12 mouse cellular contexts compared by ENCODE assay signal in genomic region chr6:11594936-11595335, GRCm38 (mm10).
DNase-seq lines count a peak whose midpoint lies in the region; ATAC-seq and TF ChIP-seq lines count a peak whose summit lies in the region.
"Had no signal": no experiment of that assay in that cellular context is flagged by ENCODE, and none has a peak within 500 bp of the region (broad histone marks: within the 10 kb centered on the region; RNA-seq: fewer than 3 reads in every experiment).

No protein-coding gene starts in this region.

- no peaks in the 10 kb centered on the region for H3K4me1 ChIP-seq in hindbrain, embryonic 15.5 days (replicated peaks)
- no peaks in the 10 kb centered on the region for H3K4me1 ChIP-seq in hindbrain, embryonic 13.5 days (replicated peaks)
- H3K4me1 ChIP-seq in midbrain, embryonic 11.5 days (ENCODE audit: control insufficient read depth, insufficient read depth, low read length) = no peaks in the 10 kb centered on the region
- H3K4me1 ChIP-seq in midbrain, embryonic 10.5 days = no peaks in the 10 kb centered on the region
- H3K4me1 ChIP-seq in midbrain, embryonic 15.5 days = no peaks in the 10 kb centered on the region

- H3K9ac ChIP-seq in hindbrain, embryonic 15.5 days = no peak overlapping the region
- no peak overlapping the region for H3K9ac ChIP-seq in hindbrain, embryonic 13.5 days
- no peak overlapping the region for H3K9ac ChIP-seq in midbrain, embryonic 11.5 days (ENCODE audit: low read length)
- no peak overlapping the region for H3K9ac ChIP-seq in midbrain, embryonic 15.5 days

- H3K9me3 ChIP-seq in hindbrain, embryonic 15.5 days = no peaks in the 10 kb centered on the region
- no peaks in the 10 kb centered on the region for H3K9me3 ChIP-seq in hindbrain, embryonic 13.5 days
- no peaks in the 10 kb centered on the region for H3K9me3 ChIP-seq in midbrain, embryonic 11.5 days (ENCODE audit: control insufficient read depth, low read length)
- no peaks in the 10 kb centered on the region for H3K9me3 ChIP-seq in midbrain, embryonic 10.5 days (replicated peaks)
- no peaks in the 10 kb centered on the region for H3K9me3 ChIP-seq in midbrain, embryonic 15.5 days

- no peak overlapping the region for H3K4me2 ChIP-seq in hindbrain, embryonic 15.5 days
- no peak overlapping the region for H3K4me2 ChIP-seq in hindbrain, embryonic 13.5 days
- no peak overlapping the region for H3K4me2 ChIP-seq in midbrain, embryonic 11.5 days
- no peak overlapping the region for H3K4me2 ChIP-seq in midbrain, embryonic 15.5 days

- H3K27me3 ChIP-seq in hindbrain, embryonic 15.5 days = no peaks in the 10 kb centered on the region
- H3K27me3 ChIP-seq in hindbrain, embryonic 13.5 days = no peaks in the 10 kb centered on the region
- H3K27me3 ChIP-seq in midbrain, embryonic 11.5 days (ENCODE audit: control insufficient read depth, insufficient read depth, low read length) = no peaks in the 10 kb centered on the region
- H3K27me3 ChIP-seq in midbrain, embryonic 10.5 days (ENCODE audit: low read depth, poor library complexity, severe bottlenecking) = no peaks in the 10 kb centered on the region
- no peaks in the 10 kb centered on the region for H3K27me3 ChIP-seq in midbrain, embryonic 15.5 days (replicated peaks)

- no peak overlapping the region for H3K4me3 ChIP-seq in hindbrain, embryonic 15.5 days
- H3K4me3 ChIP-seq in hindbrain, embryonic 13.5 days = no peak overlapping the region
- H3K4me3 ChIP-seq in midbrain, embryonic 11.5 days (ENCODE audit: low read depth, low read length) = no peak overlapping the region
- H3K4me3 ChIP-seq in midbrain, embryonic 10.5 days = no peak overlapping the region
- H3K4me3 ChIP-seq in midbrain, embryonic 15.5 days = no peak overlapping the region
- H3K4me3 ChIP-seq in left cerebral cortex, adult 2 months = no peak overlapping the region

- TF ChIP-seq CTCF in left cerebral cortex, adult 2 months (IDR thresholded peaks at IDR 0.05) = no peak; the same call in 1 of the 2 replicates

- ATAC-seq in hindbrain, embryonic 15.5 days (ENCODE audit: low FRiP score, low read depth) = 0 out of 2 replicates have a peak, but pooled peaks have one; percentile 48
- ATAC-seq in hindbrain, embryonic 13.5 days (ENCODE audit: low FRiP score) = no peak
- ATAC-seq in midbrain, embryonic 11.5 days (ENCODE audit: low FRiP score) = peak; percentile 48; the same call in 1 of the 2 replicates
- 0 out of 2 replicates have a peak, but pooled peaks have one; percentile 72 for ATAC-seq in midbrain, embryonic 15.5 days (replicated peaks)

- no peak for DNase-seq in midbrain, embryonic 11.5 days (ENCODE audit: low spot score, missing footprints)
- DNase-seq in midbrain, embryonic 10.5 days (ENCODE audit: low spot score) = no peak
- DNase-seq in brain, embryonic 18.5 days (ENCODE audit: low read depth, low spot score) = peak; percentile 16
- DNase-seq in left cerebral cortex, adult 2 months (ENCODE audit: extremely low spot score in 1 of 2, low spot score in 2 of 2) = no peak
- DNase-seq in urinary bladder, postnatal 14 days (ENCODE audit: low spot score) = no peak
- DNase-seq: heart, postnatal 14 days; kidney, postnatal 25 days; thymus, adult 18-20 months had no signal

- intact Hi-C loops in left cerebral cortex, adult 2 months (cut with DNase I) = no loop called here

- H3K36me3 ChIP-seq in hindbrain, embryonic 15.5 days = no peaks in the 10 kb centered on the region
- H3K36me3 ChIP-seq in hindbrain, embryonic 13.5 days = no peaks in the 10 kb centered on the region
- no peaks in the 10 kb centered on the region for H3K36me3 ChIP-seq in midbrain, embryonic 11.5 days (ENCODE audit: control insufficient read depth, insufficient read depth, low read length)
- H3K36me3 ChIP-seq in midbrain, embryonic 10.5 days = no peaks in the 10 kb centered on the region
- no peaks in the 10 kb centered on the region for H3K36me3 ChIP-seq in midbrain, embryonic 15.5 days (replicated peaks)

- no peak overlapping the region for H3K27ac ChIP-seq in hindbrain, embryonic 15.5 days (replicated peaks)
- no peak overlapping the region for H3K27ac ChIP-seq in hindbrain, embryonic 13.5 days
- no peak overlapping the region for H3K27ac ChIP-seq in midbrain, embryonic 11.5 days (ENCODE audit: low read depth, low read length)
- no peak overlapping the region for H3K27ac ChIP-seq in midbrain, embryonic 10.5 days (replicated peaks)
- H3K27ac ChIP-seq in midbrain, embryonic 15.5 days = no peak overlapping the region
- no peak overlapping the region for H3K27ac ChIP-seq in left cerebral cortex, adult 2 months
- H3K27ac ChIP-seq: macrophage had no signal

- WGBS in hindbrain, embryonic 15.5 days = 51% methylated on average over 2 of the region's 2 CpGs
- WGBS in hindbrain, embryonic 13.5 days = 60% methylated on average over 2 of the region's 2 CpGs
- WGBS in midbrain, embryonic 11.5 days = 50% methylated on average over 2 of the region's 2 CpGs
- 53% methylated on average over 2 of the region's 2 CpGs for WGBS in midbrain, embryonic 10.5 days
- 32% methylated on average over 2 of the region's 2 CpGs for WGBS in midbrain, embryonic 15.5 days
